Mouse (Mus musculus) liver, adult 2 months (tissue): ENCODE data around the gene Acot8.

ENCODE experiments used
- CTCF ChIP-seq: fragments of 200-500 bp; IDR thresholded peaks from 2 replicates; pipeline ENCODE4 v1.5.1; 2011; ENCODE audit warnings: low read depth, low read length, control low read depth
- POLR2A ChIP-seq: fragments of 200-500 bp; IDR thresholded peaks from 2 replicates; pipeline ENCODE4 v1.6.1; 2011; ENCODE audit warnings: low read length, control low read depth; ENCODE audit not compliant: insufficient read depth; ENCODE audit errors: extremely low read depth

- no peak for TF ChIP-seq POLR2A
- TF ChIP-seq CTCF: no peak
These were observed 28.6 kb downstream of the Acot8 start for GRCm38 (mm10) chr2:164776130-164776529.
